Mouse (Mus musculus): ENCODE results near the gene Tuba3a. TPM values are rescaled to one million over a fixed set of nuclear protein-coding genes. Genes with fewer than 3 reads are reported as not detected.

The Tuba3a gene
- 0.56 and 0.60 TPM in 2 replicates for polyA plus RNA-seq (2016; fragmentation: Nextera tagmentation; extraction: Ambion mirVana)

- H3K9ac ChIP-seq (replicated peaks), result no peak within 1 kb of the TSS
- no peak for ATAC-seq (ENCODE audit: insufficient number of reproducible peaks, insufficient read depth, low FRiP score, low TSS enrichment, low read depth)
- WGBS, result 96% methylated on average over 22 of the region's 22 CpGs
These were observed at the start of gene Tuba3a for GRCm38 (mm10) chr6:125285890-125286289. Gene Tuba3a (minus strand): TSS chr6:125286042.

GRCm38 (mm10) chr6:125334356-125334755 is 48.5 kb upstream of the Tuba3a start:
- no peak for ATAC-seq (ENCODE audit: insufficient number of reproducible peaks, insufficient read depth, low FRiP score, low TSS enrichment, low read depth)
- H3K4me1 ChIP-seq (replicated peaks), result 0 out of 2 replicates have a peak, but pooled peaks cover 10% of the 10 kb centered on the region
- no peaks in the 10 kb centered on the region for H3K9me3 ChIP-seq
- no peak overlapping the region for H3K4me2 ChIP-seq
- whole genome bisulfite sequencing, result 82% methylated on average over 2 of the region's 2 CpGs
- no peak overlapping the region for H3K27ac ChIP-seq
- H3K4me3 ChIP-seq (replicated peaks), result no peak overlapping the region
- no peaks in the 10 kb centered on the region for H3K27me3 ChIP-seq
- H3K9ac ChIP-seq (replicated peaks), result no peak overlapping the region
- H3K36me3 ChIP-seq, result no peaks in the 10 kb centered on the region

More at GRCm38 (mm10) chr6:125285890-125286289, at the start of gene Tuba3a:
- Histone ChIP-seq H3K27ac (peak within 1 kb of the TSS; percentile 8; the same call in 1 of the 2 replicates), H3K4me3 (replicated peaks) (no peak within 1 kb of the TSS), H3K4me1 (replicated peaks) (peaks cover 16% of the 10 kb centered on the region; the same call in 1 of the 2 replicates), H3K9me3 (no peaks in the 10 kb centered on the region), H3K4me2 (no peak within 1 kb of the TSS), H3K27me3 (no peaks in the 10 kb centered on the region), H3K36me3 (no peaks in the 10 kb centered on the region)

- no peak overlapping the region for H3K4me3 ChIP-seq (replicated peaks)
- H3K4me2 ChIP-seq, result no peak overlapping the region
- H3K36me3 ChIP-seq, result no peaks in the 10 kb centered on the region
- H3K9ac ChIP-seq (replicated peaks), result no peak overlapping the region
- no peak for ATAC-seq (ENCODE audit: insufficient number of reproducible peaks, insufficient read depth, low FRiP score, low TSS enrichment, low read depth)
- 79% methylated on average over 14 of the region's 14 CpGs for WGBS
- no peaks in the 10 kb centered on the region for H3K27me3 ChIP-seq
- 0 out of 2 replicates have a peak, but pooled peaks cover 10% of the 10 kb centered on the region for H3K4me1 ChIP-seq (replicated peaks)
- no peaks in the 10 kb centered on the region for H3K9me3 ChIP-seq
- H3K27ac ChIP-seq, result no peak overlapping the region
These were observed 47.5 kb upstream of the Tuba3a start for GRCm38 (mm10) chr6:125333112-125333899.

GRCm38 (mm10) chr6:125330626-125331326 is 44.9 kb upstream of the Tuba3a start:
- no peaks in the 10 kb centered on the region for H3K9me3 ChIP-seq
- under 1% methylated on average over 39 of the region's 39 CpGs for WGBS
- 0 out of 2 replicates have a peak, but pooled peaks cover 10% of the 10 kb centered on the region for H3K4me1 ChIP-seq (replicated peaks)
- no peaks in the 10 kb centered on the region for H3K36me3 ChIP-seq
- peak overlapping the region; percentile 77 for H3K4me2 ChIP-seq
- H3K27ac ChIP-seq, result no peak overlapping the region
- no peaks in the 10 kb centered on the region for H3K27me3 ChIP-seq
- H3K9ac ChIP-seq (replicated peaks), result peak overlapping the region; percentile 63
- ATAC-seq (ENCODE audit: insufficient number of reproducible peaks, insufficient read depth, low FRiP score, low TSS enrichment, low read depth), result peak; percentile 85
- peak overlapping the region; percentile 50 for H3K4me3 ChIP-seq (replicated peaks)

GRCm38 (mm10) chr6:125328243-125328642 is 42.4 kb upstream of the Tuba3a start:
- H3K36me3 ChIP-seq, result no peaks in the 10 kb centered on the region
- WGBS, result 85% methylated on average over 5 of the region's 5 CpGs
- no peak for ATAC-seq (ENCODE audit: insufficient number of reproducible peaks, insufficient read depth, low FRiP score, low TSS enrichment, low read depth)

GRCm38 (mm10) chr6:125325337-125325736 is 39.5 kb upstream of the Tuba3a start:
- Histone ChIP-seq H3K27ac (no peak overlapping the region), H3K9ac (replicated peaks) (no peak overlapping the region), H3K9me3 (no peaks in the 10 kb centered on the region), H3K36me3 (no peaks in the 10 kb centered on the region), H3K4me1 (replicated peaks) (peaks cover 13% of the 10 kb centered on the region; the same call in 1 of the 2 replicates), H3K4me3 (replicated peaks) (no peak overlapping the region), H3K4me2 (no peak overlapping the region), H3K27me3 (peaks cover 37% of the 10 kb centered on the region)
- WGBS, result 73% methylated on average over 6 of the region's 6 CpGs
- ATAC-seq (ENCODE audit: insufficient number of reproducible peaks, insufficient read depth, low FRiP score, low TSS enrichment, low read depth), result no peak

More at GRCm38 (mm10) chr6:125328243-125328642, 42.4 kb upstream of the Tuba3a start:
- Histone ChIP-seq H3K4me1 (replicated peaks) (0 out of 2 replicates have a peak, but pooled peaks cover 10% of the 10 kb centered on the region), H3K4me2 (no peak overlapping the region), H3K4me3 (replicated peaks) (no peak overlapping the region), H3K9ac (replicated peaks) (no peak overlapping the region), H3K27me3 (peaks cover 8% of the 10 kb centered on the region), H3K27ac (no peak overlapping the region), H3K9me3 (no peaks in the 10 kb centered on the region)

- peaks cover 55% of the 10 kb centered on the region for H3K27me3 ChIP-seq
- ATAC-seq (ENCODE audit: insufficient number of reproducible peaks, insufficient read depth, low FRiP score, low TSS enrichment, low read depth), result no peak
- H3K9me3 ChIP-seq, result no peaks in the 10 kb centered on the region
- H3K4me3 ChIP-seq (replicated peaks), result no peak overlapping the region
- no peak overlapping the region for H3K4me2 ChIP-seq
- H3K27ac ChIP-seq, result no peak overlapping the region
- no peak overlapping the region for H3K9ac ChIP-seq (replicated peaks)
- H3K36me3 ChIP-seq, result no peaks in the 10 kb centered on the region
- peaks cover 6% of the 10 kb centered on the region; the same call in 1 of the 2 replicates for H3K4me1 ChIP-seq (replicated peaks)
- 53% methylated on average over 6 of the region's 6 CpGs for WGBS
These were observed 37.7 kb upstream of the Tuba3a start for GRCm38 (mm10) chr6:125323547-125323946.

- Histone ChIP-seq H3K27me3 (peaks cover 55% of the 10 kb centered on the region), H3K4me2 (no peak overlapping the region), H3K4me3 (replicated peaks) (no peak overlapping the region), H3K4me1 (replicated peaks) (peaks cover 6% of the 10 kb centered on the region; the same call in 1 of the 2 replicates), H3K9me3 (no peaks in the 10 kb centered on the region), H3K27ac (no peak overlapping the region), H3K9ac (replicated peaks) (no peak overlapping the region), H3K36me3 (no peaks in the 10 kb centered on the region)
- ATAC-seq (ENCODE audit: insufficient number of reproducible peaks, insufficient read depth, low FRiP score, low TSS enrichment, low read depth), result no peak
- WGBS, result 59% methylated on average over 13 of the region's 13 CpGs
These were observed 37.0 kb upstream of the Tuba3a start for GRCm38 (mm10) chr6:125322794-125323193.

- Histone ChIP-seq H3K27ac (no peak overlapping the region), H3K4me3 (replicated peaks) (no peak overlapping the region), H3K4me1 (replicated peaks) (peaks cover 6% of the 10 kb centered on the region; the same call in 1 of the 2 replicates), H3K9me3 (no peaks in the 10 kb centered on the region), H3K36me3 (no peaks in the 10 kb centered on the region), H3K9ac (replicated peaks) (no peak overlapping the region), H3K4me2 (no peak overlapping the region), H3K27me3 (peaks cover 55% of the 10 kb centered on the region)
- WGBS, result 5% methylated on average over 26 of the region's 26 CpGs
- ATAC-seq (ENCODE audit: insufficient number of reproducible peaks, insufficient read depth, low FRiP score, low TSS enrichment, low read depth), result no peak
These were observed 35.4 kb upstream of the Tuba3a start for GRCm38 (mm10) chr6:125321114-125321855.

- H3K27ac ChIP-seq, result no peak within 1 kb of the TSS
- WGBS, result 82% methylated on average over 1 of the region's 1 CpGs
- H3K9ac ChIP-seq (replicated peaks), result 0 out of 2 replicates have a peak within 1 kb of the TSS, but pooled peaks have one; percentile 8
- peaks cover 6% of the 10 kb centered on the region; the same call in 1 of the 2 replicates for H3K4me1 ChIP-seq (replicated peaks)
- H3K4me3 ChIP-seq (replicated peaks), result no peak within 1 kb of the TSS
- H3K4me2 ChIP-seq, result no peak within 1 kb of the TSS
- no peaks in the 10 kb centered on the region for H3K36me3 ChIP-seq
- ATAC-seq (ENCODE audit: insufficient number of reproducible peaks, insufficient read depth, low FRiP score, low TSS enrichment, low read depth), result no peak
- no peaks in the 10 kb centered on the region for H3K9me3 ChIP-seq
- peaks cover 55% of the 10 kb centered on the region for H3K27me3 ChIP-seq
These were observed 34.5 kb upstream of the Tuba3a start, which contains the start of gene Scnn1a for GRCm38 (mm10) chr6:125320323-125320722. Gene Scnn1a (plus strand): TSS chr6:125320659.
